In genomic region chr1:183793913-183794445, GRCm38 (mm10) we compare ENCODE assay signal across 13 mouse cellular contexts.
DNase-seq lines count a peak whose midpoint lies in the region; ATAC-seq and TF ChIP-seq lines count a peak whose summit lies in the region.
"Had no signal": no experiment of that assay in that cellular context is flagged by ENCODE, and none has a peak within 500 bp of the region (broad histone marks: within the 10 kb centered on the region; RNA-seq: fewer than 3 reads in every experiment).

No protein-coding gene starts in this region.

- H3K9ac ChIP-seq in heart, postnatal 0 days (replicated peaks; ENCODE audit: low read depth, low read length) = no peak overlapping the region
- H3K9ac ChIP-seq in hindbrain, embryonic 14.5 days = no peak overlapping the region
- H3K9ac ChIP-seq: neural tube, embryonic 12.5 days had no signal

- ATAC-seq in heart, postnatal 0 days (ENCODE audit: insufficient read depth, low read depth) = peak; percentile 60
- no peak for ATAC-seq in activated CD4-positive, CD25-positive, alpha-beta regulatory T cell, adult 4 months
- no peak for ATAC-seq in hindbrain, embryonic 14.5 days (ENCODE audit: low FRiP score)

- H3K4me3 ChIP-seq in heart, postnatal 0 days (ENCODE audit: low read depth, low read length) = no peak overlapping the region
- no peak overlapping the region for H3K4me3 ChIP-seq in hindbrain, embryonic 14.5 days (replicated peaks; ENCODE audit: low read length)
- H3K4me3 ChIP-seq: neural tube, embryonic 12.5 days had no signal

- no peak for TF ChIP-seq CTCF in brain, embryonic 14.5 days (IDR thresholded peaks at IDR 0.05; ENCODE audit: borderline replicate concordance, extremely low read depth, insufficient read depth, insufficient read length)
- no peak for TF ChIP-seq CTCF in heart, postnatal 0 days (IDR thresholded peaks at IDR 0.05; ENCODE audit: low read depth)

- no peak for TF ChIP-seq EP300 in heart, postnatal 0 days (IDR thresholded peaks at IDR 0.05; ENCODE audit: low read depth)

- intact Hi-C loops in left cerebral cortex, postnatal 14 days (cut with DNase I) = no loop called here

- no peak for TF ChIP-seq POLR2A in brain, embryonic 14.5 days (IDR thresholded peaks at IDR 0.05; ENCODE audit: borderline replicate concordance, extremely low read depth, insufficient read depth, insufficient read length, poor library complexity, severe bottlenecking)

- 0 out of 2 replicates have a peak overlapping the region, but pooled peaks have one; percentile 10 for H3K4me2 ChIP-seq in heart, postnatal 0 days (ENCODE audit: low read depth, low read length)
- H3K4me2 ChIP-seq in hindbrain, embryonic 14.5 days (replicated peaks) = no peak overlapping the region
- H3K4me2 ChIP-seq: neural tube, embryonic 12.5 days had no signal

- no peak overlapping the region for H3K27ac ChIP-seq in heart, postnatal 0 days (ENCODE audit: low read depth)
- no peak overlapping the region for H3K27ac ChIP-seq in hindbrain, embryonic 14.5 days
- H3K27ac ChIP-seq: neural tube, embryonic 12.5 days had no signal

- peak; percentile 8 to 51 for DNase-seq in left cerebral cortex, postnatal 14 days (ENCODE audit: low spot score in 2 of 2)
- no peak for DNase-seq in left cerebral cortex, adult 11 months (ENCODE audit: low spot score)
- peak; percentile 22 for DNase-seq in adipocyte (ENCODE audit: low spot score)
- DNase-seq in brain, embryonic 14.5 days (ENCODE audit: low read depth) = peak; percentile 76
- DNase-seq in heart, postnatal 0 days (ENCODE audit: low spot score) = peak; percentile 32
- DNase-seq in adrenal gland, postnatal 25 days = no peak
- DNase-seq in hindbrain, embryonic 14.5 days (ENCODE audit: low spot score) = no peak
- DNase-seq: adrenal gland, postnatal 14 days; cerebellum, adult 9-11 months; lung, postnatal 10 days had no signal

- H3K27me3 ChIP-seq in heart, postnatal 0 days (ENCODE audit: control insufficient read depth, insufficient read depth, low read length) = no peaks in the 10 kb centered on the region
- no peaks in the 10 kb centered on the region for H3K27me3 ChIP-seq in hindbrain, embryonic 14.5 days (ENCODE audit: control insufficient read depth, insufficient read depth, low read length)
- H3K27me3 ChIP-seq: neural tube, embryonic 12.5 days had no signal

- 5% methylated on average over 8 of the region's 8 CpGs for WGBS in heart, postnatal 0 days
- 51% methylated on average over 8 of the region's 8 CpGs for WGBS in hindbrain, embryonic 14.5 days

- no peaks in the 10 kb centered on the region for H3K4me1 ChIP-seq in heart, postnatal 0 days (ENCODE audit: control insufficient read depth, insufficient read depth)
- peaks cover 6% of the 10 kb centered on the region; the same call in 1 of the 2 replicates for H3K4me1 ChIP-seq in hindbrain, embryonic 14.5 days (replicated peaks; ENCODE audit: control insufficient read depth, insufficient read depth, low read length)
- H3K4me1 ChIP-seq: neural tube, embryonic 12.5 days had no signal

- H3K36me3 ChIP-seq in heart, postnatal 0 days (replicated peaks; ENCODE audit: control insufficient read depth, insufficient read depth, low read length) = no peaks in the 10 kb centered on the region
- no peaks in the 10 kb centered on the region for H3K36me3 ChIP-seq in hindbrain, embryonic 14.5 days (replicated peaks; ENCODE audit: control insufficient read depth, insufficient read depth)
- H3K36me3 ChIP-seq: G1E; neural tube, embryonic 12.5 days had no signal

- H3K9me3 ChIP-seq in heart, postnatal 0 days (replicated peaks; ENCODE audit: control insufficient read depth, low read length) = no peaks in the 10 kb centered on the region
- peaks cover 3% of the 10 kb centered on the region; the same call in 1 of the 2 replicates for H3K9me3 ChIP-seq in hindbrain, embryonic 14.5 days (ENCODE audit: control insufficient read depth, low read length)
- H3K9me3 ChIP-seq: neural tube, embryonic 12.5 days had no signal

Comparison
In these comparisons a context has a peak if more than half of its experiments do, and no peak if none do; other contexts are left out.
1. DNase-seq: peak in left cerebral cortex, postnatal 14 days (2 of 2), adipocyte (single experiment), brain, embryonic 14.5 days (single experiment) and heart, postnatal 0 days (single experiment); none in left cerebral cortex, adult 11 months (single experiment), adrenal gland, postnatal 25 days (single experiment) and hindbrain, embryonic 14.5 days (single experiment).